Mouse (Mus musculus) limb, embryonic 10.5 days (tissue): ENCODE results near the gene Jph4. TPM values are rescaled to one million over a fixed set of nuclear protein-coding genes. Genes with fewer than 3 reads are reported as not detected.

Experiments
- DNase-seq: peaks from one replicate; pipeline ENCODE4 v3.0.0-alpha.2; 2017; ENCODE audit warnings: low spot score
- H3K27ac ChIP-seq: fragments of 300-500 bp; sonication (generic); 2 replicates; pipeline ENCODE4 v1.5.1; 2016; ENCODE audit warnings: mild to moderate bottlenecking
- H3K27me3 ChIP-seq: fragments of 300-500 bp; sonication (generic); 2 replicates; pipeline ENCODE4 v1.6.1; 2016; ENCODE audit warnings: low read depth, mild to moderate bottlenecking; ENCODE audit not compliant: poor library complexity, severe bottlenecking
- H3K36me3 ChIP-seq: fragments of 300-500 bp; sonication (generic); 2 replicates; pipeline ENCODE4 v1.6.1; 2016; ENCODE audit warnings: mild to moderate bottlenecking, moderate library complexity
- H3K4me1 ChIP-seq: fragments of 300-500 bp; sonication (generic); 2 replicates; pipeline ENCODE4 v1.6.1; 2016
- H3K4me3 ChIP-seq: fragments of 300-500 bp; sonication (generic); 2 replicates; pipeline ENCODE4 v1.5.1; 2016; ENCODE audit warnings: mild to moderate bottlenecking, moderate library complexity
- H3K9me3 ChIP-seq: fragments of 300-500 bp; sonication (generic); replicated peaks from 2 replicates; pipeline ENCODE4 v1.6.1; 2016; ENCODE audit warnings: mild to moderate bottlenecking
- WGBS: fragments of 180-500 bp; shearing (Covaris S2); methylation state at CpG from one replicate; pipeline ENCODE4 v1.1.7; 2016; 5-methylcytosine and 5-hydroxymethylcytosine counted together
- polyA plus RNA-seq: library from polyadenylated mRNA; unstranded; fragments of >200 nt; fragmentation: Nextera tagmentation; extraction: Ambion mirVana; gene quantifications from 2 replicates; pipeline ENCODE4 v1.2.1, GENCODE M21; 2016

Gene Jph4
- 0.03 and 0.08 TPM in 2 replicates for polyA plus RNA-seq

DNA sequence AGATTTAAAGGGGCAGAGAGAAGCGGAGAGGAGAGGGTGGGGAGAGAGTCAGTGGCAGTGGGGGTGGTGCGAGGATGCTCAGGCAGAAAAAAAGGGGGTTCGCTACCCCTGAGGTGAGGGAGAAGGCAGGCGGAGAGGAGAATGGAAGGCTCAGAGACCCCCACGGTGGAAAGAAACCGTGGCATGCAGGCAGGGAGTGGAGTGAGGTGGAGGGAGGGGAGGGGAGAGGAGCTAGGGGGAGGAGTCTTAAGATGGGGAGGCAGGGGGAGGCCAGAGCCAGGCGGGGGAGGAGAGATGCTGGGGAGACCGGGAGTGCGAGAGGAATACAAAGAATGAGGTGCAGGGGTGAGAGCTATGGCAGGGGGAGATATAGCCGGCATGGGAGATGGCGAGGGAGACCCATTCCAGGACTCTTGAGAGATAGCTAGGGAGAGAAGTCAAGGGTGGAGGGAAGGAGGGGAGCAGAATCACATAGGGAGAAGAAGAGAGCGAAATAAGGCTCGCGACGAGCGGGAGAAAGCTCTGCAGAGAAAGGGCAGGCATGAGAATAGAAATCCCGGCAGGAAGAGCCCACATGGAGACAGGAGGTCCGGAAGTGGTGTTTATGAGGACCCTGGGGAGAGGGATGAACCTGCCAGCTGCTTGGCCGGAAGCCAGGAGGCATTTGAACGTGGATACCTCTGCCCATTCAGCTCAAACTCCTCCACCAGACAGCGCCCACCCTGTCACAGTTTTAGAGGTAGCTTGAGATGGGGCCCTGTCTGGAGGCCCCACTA lies at the start of gene Jph4:
Gene Jph4 (minus strand): TSS at position 511 of the 776 bp plus-strand sequence.
- H3K4me3 ChIP-seq, result peak within 1 kb of the TSS; percentile 61
- peaks cover 70% of the 10 kb centered on the region for H3K27me3 ChIP-seq
- H3K4me1 ChIP-seq, result peaks cover 34% of the 10 kb centered on the region
- DNase-seq, result no peak
- WGBS, result 3% methylated on average over 21 of the region's 21 CpGs
- H3K36me3 ChIP-seq, result no peaks in the 10 kb centered on the region
- H3K9me3 ChIP-seq, result no peaks in the 10 kb centered on the region
- H3K27ac ChIP-seq, result no peak within 1 kb of the TSS

DNA sequence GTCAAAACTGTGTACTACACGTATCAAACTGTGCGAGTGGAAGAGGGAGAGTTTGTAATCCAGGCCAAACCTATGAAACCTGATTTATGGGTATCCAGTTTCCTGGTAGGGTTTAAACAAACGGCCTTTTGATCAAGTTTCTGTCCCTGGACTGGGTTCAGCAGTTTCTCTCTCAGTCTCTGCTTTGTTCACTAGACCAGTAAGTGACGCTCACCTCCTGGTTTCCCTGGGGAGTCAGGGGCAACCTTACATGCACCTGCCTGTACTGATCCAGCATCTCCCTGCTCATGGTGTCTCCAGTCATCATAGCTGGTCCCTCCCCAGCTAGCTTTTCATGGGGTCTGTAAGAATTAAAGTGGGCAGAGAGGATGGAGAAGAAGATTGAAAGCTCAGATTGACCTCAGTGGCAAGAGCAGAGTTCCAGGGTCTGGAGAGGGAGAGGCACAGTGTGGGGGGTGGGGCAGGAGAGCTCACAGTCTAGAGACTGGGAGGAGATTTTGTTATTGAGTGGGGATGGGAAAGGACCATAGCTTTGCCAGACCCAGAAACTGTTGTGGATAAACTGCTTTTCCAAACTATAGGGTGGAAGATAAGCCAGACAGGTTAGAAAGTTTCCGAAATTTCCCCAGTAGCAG lies 47.6 kb upstream of the Jph4 start:
- Histone ChIP-seq H3K4me1 (peaks cover 10% of the 10 kb centered on the region; the same call in 1 of the 2 replicates), H3K27me3 (peaks cover 21% of the 10 kb centered on the region), H3K36me3 (no peaks in the 10 kb centered on the region), H3K9me3 (no peaks in the 10 kb centered on the region), H3K27ac (no peak overlapping the region), H3K4me3 (no peak overlapping the region)
- DNase-seq, result no peak
- 67% methylated on average over 5 of the region's 5 CpGs for WGBS

- DNase-seq, result no peak
- Histone ChIP-seq H3K4me3 (no peak overlapping the region), H3K36me3 (no peaks in the 10 kb centered on the region), H3K27me3 (no peaks in the 10 kb centered on the region), H3K9me3 (no peaks in the 10 kb centered on the region), H3K27ac (no peak overlapping the region), H3K4me1 (peaks cover 10% of the 10 kb centered on the region; the same call in 1 of the 2 replicates)
- 81% methylated on average over 4 of the region's 4 CpGs for WGBS
Observed at GRCm38 (mm10) chr14:55162168-55162567, 45.4 kb upstream of the Jph4 start.

DNA sequence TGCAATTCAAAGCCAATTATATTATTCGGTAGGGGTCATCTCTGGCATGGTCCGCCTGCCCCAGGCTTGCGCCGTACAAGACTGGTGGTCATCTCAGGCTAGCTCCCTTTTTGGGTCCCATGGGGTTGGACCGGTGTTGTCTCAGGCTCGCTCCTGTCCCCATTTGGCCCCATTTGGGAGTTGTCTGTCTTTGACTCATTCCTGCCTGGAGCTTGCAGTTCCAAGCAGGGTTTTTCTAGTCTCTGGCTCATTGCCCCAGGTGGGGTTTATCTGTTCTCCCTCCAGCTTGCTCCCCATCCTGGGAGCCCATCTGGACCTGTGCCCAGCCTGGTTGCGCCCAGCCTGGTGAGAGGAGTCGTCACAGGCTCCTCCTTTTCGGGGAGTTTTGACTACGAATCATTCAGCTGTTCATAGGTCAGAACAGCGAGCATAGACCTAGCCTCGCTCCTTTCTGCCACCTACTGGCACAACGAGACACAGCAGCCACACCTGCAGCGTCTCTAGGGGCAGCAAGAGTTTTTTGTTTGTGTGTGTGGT lies 44.4 kb upstream of the Jph4 start:
- no peaks in the 10 kb centered on the region for H3K27me3 ChIP-seq
- no peaks in the 10 kb centered on the region for H3K36me3 ChIP-seq
- H3K27ac ChIP-seq, result peak overlapping the region; percentile 44; the same call in 1 of the 2 replicates
- no peaks in the 10 kb centered on the region for H3K9me3 ChIP-seq
- peak overlapping the region; percentile 37 for H3K4me3 ChIP-seq
- WGBS, result 30% methylated on average over 14 of the region's 14 CpGs
- H3K4me1 ChIP-seq, result peaks cover 10% of the 10 kb centered on the region; the same call in 1 of the 2 replicates
- DNase-seq, result peak; percentile 78

DNA sequence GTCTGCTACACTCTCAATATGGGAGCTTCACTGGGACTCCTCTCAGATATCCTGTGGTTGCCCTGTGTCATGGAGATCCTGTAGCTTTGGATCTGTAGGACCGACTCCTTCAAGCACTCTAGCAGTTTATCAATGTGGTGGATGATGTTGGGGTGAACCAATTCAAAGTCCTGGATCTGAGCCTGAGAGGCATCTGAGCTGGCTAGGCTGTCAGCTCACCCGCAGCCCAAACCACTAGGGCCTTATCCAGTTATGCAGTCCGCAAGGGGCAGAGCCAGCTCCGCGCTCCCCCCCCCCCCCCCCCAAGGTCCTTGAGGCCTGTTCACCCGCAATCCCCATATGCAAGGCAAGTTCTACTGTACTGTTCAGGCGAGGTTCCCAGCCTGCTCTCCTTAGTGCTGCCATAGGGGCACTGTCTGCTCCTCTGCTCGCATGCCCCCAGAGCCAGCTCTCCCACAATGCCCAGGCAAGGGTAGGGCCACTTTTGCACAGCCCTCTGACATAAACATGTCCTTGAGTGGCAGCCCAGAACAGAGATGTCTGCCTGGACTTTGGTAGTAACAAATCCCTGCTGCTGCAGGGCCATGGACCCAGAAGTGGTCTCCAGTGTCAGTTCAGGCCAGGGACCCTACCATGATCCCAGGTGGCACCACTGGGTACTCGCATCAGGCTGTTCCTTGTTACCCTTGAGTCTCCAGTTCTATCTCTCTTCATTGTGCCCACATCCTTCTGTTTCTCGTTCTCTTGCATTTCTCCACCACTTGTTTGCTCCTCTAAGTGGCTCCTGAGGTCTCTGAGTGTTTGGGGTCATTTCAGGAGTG lies 43.7 kb upstream of the Jph4 start:
- H3K9me3 ChIP-seq, result no peaks in the 10 kb centered on the region
- H3K4me3 ChIP-seq, result no peak overlapping the region
- H3K27me3 ChIP-seq, result no peaks in the 10 kb centered on the region
- H3K4me1 ChIP-seq, result peaks cover 10% of the 10 kb centered on the region; the same call in 1 of the 2 replicates
- no peak overlapping the region for H3K27ac ChIP-seq
- no peak for DNase-seq
- 72% methylated on average over 10 of the region's 10 CpGs for WGBS
- H3K36me3 ChIP-seq, result no peaks in the 10 kb centered on the region

DNA sequence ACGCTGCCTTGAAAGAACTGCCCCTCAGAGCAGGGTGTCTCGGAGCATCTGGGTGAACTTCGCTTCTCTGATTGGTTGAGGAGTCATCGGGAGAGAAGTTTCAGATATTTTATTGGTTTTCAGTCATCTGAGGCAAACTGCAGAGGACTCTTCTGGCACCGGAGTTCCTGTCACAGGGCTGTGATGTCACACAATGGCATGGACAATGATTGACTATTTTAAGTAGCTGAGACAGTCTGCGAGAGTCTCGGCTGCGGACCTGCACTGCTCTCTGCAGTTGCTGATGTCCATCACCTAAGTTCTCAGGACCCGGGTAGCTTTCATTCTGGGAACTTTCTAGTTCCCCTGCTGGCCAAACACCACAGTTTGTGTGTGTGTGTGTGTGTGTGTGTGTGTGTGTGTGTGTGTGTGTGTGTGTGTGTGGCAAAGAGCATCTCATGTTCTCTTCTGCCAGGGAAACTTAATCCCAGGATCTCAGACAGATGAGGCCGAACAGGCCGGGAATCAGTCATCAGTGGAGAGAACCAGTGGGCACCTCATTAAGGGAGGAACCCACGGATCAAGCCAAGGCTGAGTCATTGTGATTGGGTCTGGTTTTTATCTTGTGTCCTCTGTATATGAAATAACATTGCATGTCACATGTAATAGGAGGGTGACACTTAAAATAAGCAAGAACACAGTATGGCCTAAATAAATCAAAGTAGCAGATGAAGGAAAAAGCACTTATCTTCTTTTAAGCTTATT lies 40.8 kb upstream of the Jph4 start:
- no peak overlapping the region for H3K27ac ChIP-seq
- H3K36me3 ChIP-seq, result no peaks in the 10 kb centered on the region
- H3K27me3 ChIP-seq, result no peaks in the 10 kb centered on the region
- peaks cover 4% of the 10 kb centered on the region; the same call in 1 of the 2 replicates for H3K4me1 ChIP-seq
- H3K9me3 ChIP-seq, result no peaks in the 10 kb centered on the region
- no peak overlapping the region for H3K4me3 ChIP-seq
- WGBS, result 72% methylated on average over 12 of the region's 12 CpGs
- DNase-seq, result no peak

- DNase-seq, result no peak
- Histone ChIP-seq H3K4me3 (no peak overlapping the region), H3K27ac (no peak overlapping the region), H3K27me3 (no peaks in the 10 kb centered on the region), H3K36me3 (no peaks in the 10 kb centered on the region), H3K4me1 (no peaks in the 10 kb centered on the region), H3K9me3 (no peaks in the 10 kb centered on the region)
- WGBS, result 88% methylated on average over 16 of the region's 16 CpGs
Observed at GRCm38 (mm10) chr14:55152951-55153481, 36.3 kb upstream of the Jph4 start.

DNA sequence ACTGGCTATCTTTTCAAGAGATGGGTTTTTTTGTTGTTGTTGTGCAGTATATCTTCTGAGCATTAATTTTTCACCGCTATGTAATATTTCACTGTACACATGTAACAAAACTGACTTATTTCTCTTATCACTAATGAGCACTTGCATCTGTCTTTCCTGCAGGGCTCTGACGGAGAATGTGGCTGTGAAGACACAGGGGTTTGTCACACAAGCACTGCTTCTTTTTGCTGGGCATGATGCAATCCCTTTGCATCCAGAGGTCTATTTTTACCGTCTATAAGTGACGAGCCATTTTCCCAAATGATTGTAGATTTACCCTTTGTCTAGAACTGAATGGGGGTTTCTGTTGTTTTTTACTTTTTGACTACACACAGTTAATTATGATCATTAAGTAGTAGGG lies 35.4 kb upstream of the Jph4 start:
- Histone ChIP-seq H3K4me1 (no peaks in the 10 kb centered on the region), H3K9me3 (no peaks in the 10 kb centered on the region), H3K27ac (no peak overlapping the region), H3K4me3 (no peak overlapping the region), H3K27me3 (no peaks in the 10 kb centered on the region), H3K36me3 (no peaks in the 10 kb centered on the region)
- no peak for DNase-seq
- 91% methylated on average over 4 of the region's 4 CpGs for WGBS

DNA sequence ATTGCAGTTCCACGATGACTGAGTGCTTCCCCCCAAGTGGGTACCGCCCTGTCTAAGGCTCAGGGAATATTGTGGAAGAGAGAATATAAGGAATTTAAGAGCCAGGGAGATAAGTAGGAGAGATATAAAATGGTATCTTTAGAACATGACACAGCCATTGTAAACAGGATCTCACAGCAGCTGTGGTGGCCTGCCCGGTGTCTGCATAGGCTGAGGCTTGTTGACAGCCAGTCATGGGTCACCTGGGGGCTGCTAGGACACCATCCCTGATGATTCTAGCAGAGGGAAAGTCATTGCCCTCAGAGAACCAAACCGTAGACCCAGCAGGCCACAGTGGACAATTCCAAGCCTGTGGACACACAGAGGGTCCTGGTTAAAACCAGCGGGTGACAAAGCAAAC lies 34.2 kb upstream of the Jph4 start:
- no peaks in the 10 kb centered on the region for H3K4me1 ChIP-seq
- no peak for DNase-seq
- H3K9me3 ChIP-seq, result no peaks in the 10 kb centered on the region
- H3K36me3 ChIP-seq, result no peaks in the 10 kb centered on the region
- H3K27ac ChIP-seq, result no peak overlapping the region
- H3K4me3 ChIP-seq, result no peak overlapping the region
- 86% methylated on average over 5 of the region's 5 CpGs for WGBS
- no peaks in the 10 kb centered on the region for H3K27me3 ChIP-seq

DNA sequence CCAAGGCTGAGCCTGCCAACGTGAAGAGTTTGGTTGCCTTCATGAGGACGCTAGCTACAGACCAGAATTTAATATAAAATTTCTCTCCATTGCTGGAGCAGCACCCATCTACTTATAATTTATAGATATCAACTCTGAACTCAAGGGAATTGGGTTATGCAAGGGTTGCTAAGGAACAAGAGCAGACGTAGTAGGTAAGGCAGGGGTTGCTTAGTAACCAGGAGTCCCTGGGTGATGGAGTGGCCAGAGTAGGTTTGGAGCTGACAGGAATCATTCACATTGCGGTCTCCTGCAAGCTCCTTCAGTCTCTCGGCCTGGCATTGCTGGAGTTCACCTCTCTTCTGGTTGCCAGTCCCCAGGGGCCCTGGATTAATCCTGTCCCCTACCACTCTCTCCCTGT lies 32.3 kb upstream of the Jph4 start:
- Histone ChIP-seq H3K4me1 (no peaks in the 10 kb centered on the region), H3K4me3 (no peak overlapping the region), H3K9me3 (no peaks in the 10 kb centered on the region), H3K36me3 (no peaks in the 10 kb centered on the region), H3K27ac (no peak overlapping the region), H3K27me3 (no peaks in the 10 kb centered on the region)
- DNase-seq, result no peak
- 83% methylated on average over 5 of the region's 5 CpGs for WGBS

DNA sequence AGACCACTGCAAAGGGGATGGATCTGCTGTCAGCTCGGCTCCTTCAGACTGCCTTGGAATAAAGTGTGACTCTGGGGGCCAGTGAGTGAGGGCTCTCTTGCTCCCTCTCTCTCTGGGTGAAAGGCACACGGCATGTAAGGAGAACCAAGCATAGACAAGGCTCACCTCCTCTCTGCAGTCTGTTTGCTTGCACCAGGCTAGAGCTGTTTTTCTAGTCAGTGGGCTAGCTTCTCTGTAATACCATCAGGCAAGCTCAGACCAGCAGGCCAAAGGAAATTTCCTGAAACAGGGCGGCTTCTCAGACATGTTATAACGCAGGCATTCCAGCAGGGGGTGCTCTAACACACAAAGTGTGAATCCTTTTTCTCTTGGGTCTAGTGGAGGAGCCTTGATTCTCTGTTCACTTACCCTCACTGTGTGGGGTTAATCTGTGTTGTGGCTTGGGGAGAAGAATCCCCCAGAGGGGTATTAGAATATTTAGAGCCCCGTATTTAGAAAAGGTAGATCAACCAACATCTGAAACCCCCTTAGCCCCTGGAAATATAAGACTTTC lies 31.7 kb upstream of the Jph4 start:
- Histone ChIP-seq H3K4me3 (no peak overlapping the region), H3K4me1 (no peaks in the 10 kb centered on the region), H3K9me3 (no peaks in the 10 kb centered on the region), H3K36me3 (no peaks in the 10 kb centered on the region), H3K27me3 (no peaks in the 10 kb centered on the region), H3K27ac (no peak overlapping the region)
- WGBS, result 34% methylated on average over 5 of the region's 5 CpGs
- peak; percentile 81 for DNase-seq
